Mouse (Mus musculus): ENCODE measurements around the gene Aldh4a1. TPM values are rescaled to one million over a fixed set of nuclear protein-coding genes. Genes with fewer than 3 reads are reported as not detected.

Aldh4a1 gene
- polyA plus RNA-seq, 1 experiment from 2014 or later = 14.1 TPM

GRCm38 (mm10) chr4:139579003-139579402 is 43.7 kb upstream of the Aldh4a1 start:
- H3K4me1 ChIP-seq (ENCODE audit: control insufficient read depth, insufficient read depth, low read length) = peaks cover 34% of the 10 kb centered on the region
- DNase-seq (no peak), ATAC-seq (ENCODE audit: low FRiP score, low TSS enrichment) (no peak)
- H3K4me2 ChIP-seq (ENCODE audit: low read length) = no peak overlapping the region
- no peak overlapping the region for H3K4me3 ChIP-seq (replicated peaks; ENCODE audit: low read depth, low read length)
- H3K36me3 ChIP-seq (ENCODE audit: control insufficient read depth, insufficient read depth, low read length) = no peaks in the 10 kb centered on the region
- no peak overlapping the region for H3K9ac ChIP-seq (replicated peaks; ENCODE audit: low read length)
- H3K27ac ChIP-seq (replicated peaks; ENCODE audit: low read depth, low read length) = no peak overlapping the region
- WGBS = 65% methylated on average over 10 of the region's 10 CpGs
- H3K9me3 ChIP-seq (ENCODE audit: control insufficient read depth, low read length) = no peaks in the 10 kb centered on the region
- H3K27me3 ChIP-seq (ENCODE audit: control insufficient read depth, insufficient read depth, low read length) = no peaks in the 10 kb centered on the region

- Histone ChIP-seq H3K4me3 (replicated peaks; ENCODE audit: low read depth, low read length) (no peak overlapping the region), H3K9ac (replicated peaks; ENCODE audit: low read length) (no peak overlapping the region), H3K4me1 (ENCODE audit: control insufficient read depth, insufficient read depth, low read length) (peaks cover 34% of the 10 kb centered on the region), H3K36me3 (ENCODE audit: control insufficient read depth, insufficient read depth, low read length) (no peaks in the 10 kb centered on the region), H3K4me2 (ENCODE audit: low read length) (no peak overlapping the region), H3K9me3 (ENCODE audit: control insufficient read depth, low read length) (no peaks in the 10 kb centered on the region), H3K27me3 (ENCODE audit: control insufficient read depth, insufficient read depth, low read length) (no peaks in the 10 kb centered on the region), H3K27ac (replicated peaks; ENCODE audit: low read depth, low read length) (no peak overlapping the region)
- 69% methylated on average over 6 of the region's 6 CpGs for WGBS
- ATAC-seq (ENCODE audit: low FRiP score, low TSS enrichment) = no peak
- DNase-seq = no peak
Measured at GRCm38 (mm10) chr4:139579466-139579865, 43.2 kb upstream of the Aldh4a1 start.

DNA sequence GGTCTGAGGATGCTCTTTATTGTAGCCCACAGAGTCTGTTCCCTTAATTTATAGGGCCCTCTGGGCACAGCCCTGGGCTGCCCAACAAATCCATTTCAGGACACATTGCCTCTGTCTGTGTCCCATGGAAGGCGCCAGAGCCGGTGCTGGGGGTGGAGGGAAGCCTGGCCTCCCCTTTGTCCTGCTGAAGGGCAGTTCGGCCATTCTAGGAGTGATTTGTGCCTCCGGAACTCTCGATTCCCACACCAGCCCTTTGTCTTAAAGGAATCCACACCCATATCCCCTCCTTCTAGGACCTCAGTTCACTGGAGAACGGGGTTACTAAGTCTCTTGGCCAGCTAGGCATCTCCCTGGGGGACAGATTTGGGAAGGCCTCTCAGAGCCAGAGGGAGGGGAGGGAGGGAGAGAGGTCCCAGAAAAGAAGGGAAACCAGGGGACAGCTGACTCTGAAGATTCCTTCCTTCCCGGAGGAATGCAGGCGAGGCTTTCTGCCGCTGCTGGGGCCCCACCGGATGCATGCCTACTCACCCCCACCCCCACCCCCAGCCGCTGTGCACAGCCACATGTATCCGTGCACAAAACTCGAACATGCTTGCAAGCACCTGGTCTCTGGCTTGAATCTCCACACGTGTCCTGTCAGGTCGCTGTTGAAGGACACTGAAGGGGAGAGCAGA is 41.9 kb upstream of the Aldh4a1 start:
- peak; percentile 35 for DNase-seq
- no peaks in the 10 kb centered on the region for H3K27me3 ChIP-seq (ENCODE audit: control insufficient read depth, insufficient read depth, low read length)
- WGBS = 9% methylated on average over 15 of the region's 15 CpGs
- H3K4me3 ChIP-seq (replicated peaks; ENCODE audit: low read depth, low read length) = no peak overlapping the region
- H3K36me3 ChIP-seq (ENCODE audit: control insufficient read depth, insufficient read depth, low read length) = no peaks in the 10 kb centered on the region
- H3K9ac ChIP-seq (replicated peaks; ENCODE audit: low read length) = peak overlapping the region; percentile 38; the same call in 1 of the 2 replicates
- peak overlapping the region; percentile 40 for H3K4me2 ChIP-seq (ENCODE audit: low read length)
- no peak; the same call in 1 of the 2 replicates for ATAC-seq (ENCODE audit: low FRiP score, low TSS enrichment)
- peak overlapping the region; percentile 55 for H3K27ac ChIP-seq (replicated peaks; ENCODE audit: low read depth, low read length)
- peaks cover 33% of the 10 kb centered on the region for H3K4me1 ChIP-seq (ENCODE audit: control insufficient read depth, insufficient read depth, low read length)
- H3K9me3 ChIP-seq (ENCODE audit: control insufficient read depth, low read length) = no peaks in the 10 kb centered on the region

DNA sequence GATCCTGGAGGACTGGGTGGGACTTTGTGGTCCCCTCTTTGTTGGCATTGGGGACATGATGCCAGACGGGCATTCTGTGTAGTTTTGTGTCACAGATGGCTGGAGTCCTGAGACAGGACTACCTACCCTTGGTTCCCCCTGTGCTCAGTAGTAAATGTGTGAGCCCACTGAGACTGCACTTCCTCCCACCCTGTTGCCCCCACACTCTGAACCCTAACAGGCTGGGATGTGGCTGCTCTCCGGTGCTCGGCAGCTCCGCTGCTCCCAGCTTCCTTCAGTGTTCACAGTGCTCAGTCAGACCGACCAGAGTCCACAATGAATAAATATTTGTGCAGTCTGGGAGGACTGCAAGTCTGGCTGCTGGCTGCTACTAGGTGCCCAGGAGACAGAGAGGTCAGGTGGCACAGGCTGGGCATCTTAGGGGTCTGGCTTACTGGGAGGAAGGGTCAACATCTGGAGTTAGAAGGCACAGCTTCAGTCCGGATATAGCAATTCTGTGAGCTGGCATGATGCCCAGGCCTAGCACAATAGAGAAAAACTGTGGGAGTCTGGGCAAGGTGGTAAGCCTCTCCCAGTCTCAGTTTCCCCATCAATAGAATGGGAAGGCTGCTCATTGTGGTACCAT is 41.1 kb upstream of the Aldh4a1 start:
- H3K9ac ChIP-seq (replicated peaks; ENCODE audit: low read length) = peak overlapping the region; percentile 38; the same call in 1 of the 2 replicates
- WGBS = 47% methylated on average over 6 of the region's 6 CpGs
- no peak overlapping the region for H3K4me3 ChIP-seq (replicated peaks; ENCODE audit: low read depth, low read length)
- H3K27me3 ChIP-seq (ENCODE audit: control insufficient read depth, insufficient read depth, low read length) = no peaks in the 10 kb centered on the region
- no peaks in the 10 kb centered on the region for H3K36me3 ChIP-seq (ENCODE audit: control insufficient read depth, insufficient read depth, low read length)
- peak overlapping the region; percentile 40 for H3K4me2 ChIP-seq (ENCODE audit: low read length)
- peaks cover 25% of the 10 kb centered on the region for H3K4me1 ChIP-seq (ENCODE audit: control insufficient read depth, insufficient read depth, low read length)
- DNase-seq (peak; percentile 31), ATAC-seq (ENCODE audit: low FRiP score, low TSS enrichment) (no peak)
- H3K27ac ChIP-seq (replicated peaks; ENCODE audit: low read depth, low read length) = peak overlapping the region; percentile 55
- no peaks in the 10 kb centered on the region for H3K9me3 ChIP-seq (ENCODE audit: control insufficient read depth, low read length)

DNA sequence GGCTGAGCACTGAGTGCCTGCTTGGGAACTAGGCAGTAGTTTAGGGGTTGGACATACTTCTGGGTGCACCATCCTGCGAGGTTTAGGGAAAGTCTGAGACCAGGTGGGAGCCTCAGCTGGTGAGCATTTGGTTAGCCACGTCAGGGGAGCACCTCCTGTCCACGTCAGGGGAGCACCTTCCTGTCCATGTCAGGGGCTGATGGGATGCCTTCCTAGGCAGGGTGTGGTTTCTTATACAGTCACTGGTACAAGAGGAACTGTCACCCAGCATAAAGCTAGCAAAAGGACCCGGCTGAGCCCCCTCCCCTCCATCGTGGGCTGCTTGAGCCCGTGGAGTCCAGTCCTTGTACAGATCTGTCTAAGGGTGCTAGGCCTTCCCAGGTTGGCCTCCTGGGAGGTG is 40.3 kb upstream of the Aldh4a1 start:
- H3K27me3 ChIP-seq (ENCODE audit: control insufficient read depth, insufficient read depth, low read length) = no peaks in the 10 kb centered on the region
- peaks cover 17% of the 10 kb centered on the region for H3K4me1 ChIP-seq (ENCODE audit: control insufficient read depth, insufficient read depth, low read length)
- 76% methylated on average over 6 of the region's 6 CpGs for WGBS
- no peak for ATAC-seq (ENCODE audit: low FRiP score, low TSS enrichment)
- H3K4me3 ChIP-seq (replicated peaks; ENCODE audit: low read depth, low read length) = no peak overlapping the region
- no peak overlapping the region for H3K27ac ChIP-seq (replicated peaks; ENCODE audit: low read depth, low read length)
- no peak for DNase-seq
- no peaks in the 10 kb centered on the region for H3K36me3 ChIP-seq (ENCODE audit: control insufficient read depth, insufficient read depth, low read length)
- H3K9ac ChIP-seq (replicated peaks; ENCODE audit: low read length) = no peak overlapping the region
- H3K4me2 ChIP-seq (ENCODE audit: low read length) = no peak overlapping the region
- H3K9me3 ChIP-seq (ENCODE audit: control insufficient read depth, low read length) = no peaks in the 10 kb centered on the region

- H3K36me3 ChIP-seq (ENCODE audit: control insufficient read depth, insufficient read depth, low read length) = no peaks in the 10 kb centered on the region
- no peaks in the 10 kb centered on the region for H3K27me3 ChIP-seq (ENCODE audit: control insufficient read depth, insufficient read depth, low read length)
- peaks cover 16% of the 10 kb centered on the region for H3K4me1 ChIP-seq (ENCODE audit: control insufficient read depth, insufficient read depth, low read length)
- no peak for ATAC-seq (ENCODE audit: low FRiP score, low TSS enrichment)
- H3K4me3 ChIP-seq (replicated peaks; ENCODE audit: low read depth, low read length) = no peak overlapping the region
- H3K9me3 ChIP-seq (ENCODE audit: control insufficient read depth, low read length) = no peaks in the 10 kb centered on the region
- WGBS = 23% methylated on average over 3 of the region's 3 CpGs
- no peak overlapping the region for H3K4me2 ChIP-seq (ENCODE audit: low read length)
- H3K9ac ChIP-seq (replicated peaks; ENCODE audit: low read length) = no peak overlapping the region
- no peak for DNase-seq
- H3K27ac ChIP-seq (replicated peaks; ENCODE audit: low read depth, low read length) = no peak overlapping the region
Measured at GRCm38 (mm10) chr4:139582903-139583302, 39.8 kb upstream of the Aldh4a1 start.

DNA sequence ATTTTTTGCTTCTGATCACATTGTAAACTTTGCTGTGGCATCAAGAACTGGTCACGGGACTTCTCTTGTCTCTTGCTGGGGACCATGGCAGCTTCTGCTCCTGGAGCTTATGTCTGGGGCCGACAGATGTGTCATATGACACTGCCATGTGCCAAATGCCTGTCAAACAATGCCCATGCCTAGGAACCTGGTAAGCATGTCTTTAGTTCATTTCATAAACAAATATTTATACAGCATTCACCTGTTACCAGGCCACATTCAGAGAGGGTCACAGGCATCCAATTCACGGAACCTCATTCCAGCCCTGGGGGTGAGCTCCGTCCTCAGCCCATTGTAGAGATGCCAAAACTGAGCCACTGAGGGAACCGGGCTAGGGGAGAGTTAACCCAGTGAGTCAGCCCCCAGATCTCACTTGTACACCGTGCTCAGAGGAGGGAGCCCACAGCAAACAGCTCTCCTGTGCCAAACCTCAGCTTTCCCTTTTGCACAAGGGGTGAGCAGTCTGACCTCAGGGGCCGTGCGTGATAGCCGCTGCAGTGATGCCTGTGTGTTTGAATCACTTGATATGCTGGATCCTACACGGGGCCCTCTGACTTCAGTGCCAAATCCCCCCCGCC is 38.9 kb upstream of the Aldh4a1 start:
- H3K4me2 ChIP-seq (ENCODE audit: low read length) = no peak overlapping the region
- no peak overlapping the region for H3K9ac ChIP-seq (replicated peaks; ENCODE audit: low read length)
- H3K4me1 ChIP-seq (ENCODE audit: control insufficient read depth, insufficient read depth, low read length) = peaks cover 16% of the 10 kb centered on the region
- no peak for ATAC-seq (ENCODE audit: low FRiP score, low TSS enrichment)
- H3K27me3 ChIP-seq (ENCODE audit: control insufficient read depth, insufficient read depth, low read length) = no peaks in the 10 kb centered on the region
- no peaks in the 10 kb centered on the region for H3K36me3 ChIP-seq (ENCODE audit: control insufficient read depth, insufficient read depth, low read length)
- H3K27ac ChIP-seq (replicated peaks; ENCODE audit: low read depth, low read length) = no peak overlapping the region
- H3K9me3 ChIP-seq (ENCODE audit: control insufficient read depth, low read length) = no peaks in the 10 kb centered on the region
- WGBS = 80% methylated on average over 11 of the region's 11 CpGs
- no peak overlapping the region for H3K4me3 ChIP-seq (replicated peaks; ENCODE audit: low read depth, low read length)
- no peak for DNase-seq

- no peak overlapping the region for H3K4me3 ChIP-seq (replicated peaks; ENCODE audit: low read depth, low read length)
- H3K9me3 ChIP-seq (ENCODE audit: control insufficient read depth, low read length) = no peaks in the 10 kb centered on the region
- H3K27ac ChIP-seq (replicated peaks; ENCODE audit: low read depth, low read length) = no peak overlapping the region
- DNase-seq = no peak
- H3K27me3 ChIP-seq (ENCODE audit: control insufficient read depth, insufficient read depth, low read length) = no peaks in the 10 kb centered on the region
- no peak overlapping the region for H3K4me2 ChIP-seq (ENCODE audit: low read length)
- H3K9ac ChIP-seq (replicated peaks; ENCODE audit: low read length) = no peak overlapping the region
- WGBS = 77% methylated on average over 11 of the region's 11 CpGs
- no peak for ATAC-seq (ENCODE audit: low FRiP score, low TSS enrichment)
- no peaks in the 10 kb centered on the region for H3K36me3 ChIP-seq (ENCODE audit: control insufficient read depth, insufficient read depth, low read length)
- peaks cover 19% of the 10 kb centered on the region for H3K4me1 ChIP-seq (ENCODE audit: control insufficient read depth, insufficient read depth, low read length)
Measured at GRCm38 (mm10) chr4:139584704-139585103, 38.0 kb upstream of the Aldh4a1 start.

Data from midbrain, embryonic 14.5 days (tissue).